Mouse (Mus musculus) right cerebral cortex, adult 2 months (tissue): Measurements from ENCODE around the gene Akr1a1.

ENCODE experiments used
- DNase-seq, 2 experiments: peaks; one replicate each; pipeline ENCODE4 v3.0.0; 2021 to 2022; ENCODE audit warnings: low spot score in 2 of 2

Gene Akr1a1

DNA sequence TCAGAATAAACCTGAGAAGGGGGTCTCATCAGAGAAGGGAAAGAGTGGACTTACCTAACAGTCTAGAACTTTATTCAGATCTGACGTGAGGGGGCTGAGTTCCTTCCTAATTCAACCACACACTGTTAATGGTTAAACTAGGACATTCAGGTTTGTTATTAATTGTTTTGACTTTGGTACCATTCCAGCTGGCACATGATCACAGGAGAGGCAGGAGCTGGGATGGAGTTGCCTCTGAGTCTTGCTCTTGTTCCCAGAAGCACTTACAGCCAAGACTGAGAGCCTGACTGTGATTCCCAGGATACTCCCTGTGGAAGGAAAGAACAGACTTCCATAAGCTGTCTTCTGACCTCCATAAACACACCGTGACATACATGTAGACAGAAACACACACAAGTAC, 8.0 kb upstream of the Akr1a1 start:
- no peak for DNase-seq

DNA sequence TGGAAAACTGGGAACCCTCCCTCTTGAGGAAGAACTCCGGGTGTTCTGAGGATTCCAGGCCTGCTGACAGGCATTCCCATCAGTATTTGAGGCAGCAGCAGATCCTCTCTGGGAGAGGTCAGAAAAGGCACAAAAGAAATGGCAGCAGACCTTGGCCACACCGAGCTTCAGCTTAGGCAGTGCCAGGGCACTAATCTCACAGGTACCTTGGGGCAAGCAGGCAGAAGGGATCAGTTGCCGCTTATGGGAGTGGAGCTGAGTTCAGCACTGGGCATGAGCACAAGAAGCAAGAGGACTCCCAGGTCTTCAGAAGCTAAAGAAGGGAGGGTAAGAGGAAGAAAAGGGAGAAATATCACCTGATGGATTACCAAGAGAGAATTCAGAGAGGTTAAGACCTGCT, 6.5 kb upstream of the Akr1a1 start:
- DNase-seq: no peak

DNA sequence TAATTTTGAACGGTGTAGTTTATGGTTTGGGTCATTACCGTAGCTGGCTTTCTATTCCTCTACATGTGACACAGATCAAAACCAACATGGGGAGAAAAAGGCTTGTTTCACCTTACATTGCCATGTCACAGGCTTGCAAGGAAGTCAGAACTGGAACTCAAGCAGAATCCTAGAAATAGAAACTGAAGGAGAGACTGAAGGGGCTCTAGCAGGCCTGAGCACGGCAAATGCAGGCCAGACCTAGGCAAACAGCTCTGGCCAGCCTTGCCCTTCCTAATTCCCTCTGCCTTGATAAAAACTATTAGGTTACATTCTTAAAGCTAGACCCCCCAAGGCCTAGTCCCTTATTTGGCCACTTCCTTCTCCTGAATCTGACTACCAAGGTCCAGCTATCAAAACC, 4.2 kb upstream of the Akr1a1 start:
- no peak for DNase-seq

DNA sequence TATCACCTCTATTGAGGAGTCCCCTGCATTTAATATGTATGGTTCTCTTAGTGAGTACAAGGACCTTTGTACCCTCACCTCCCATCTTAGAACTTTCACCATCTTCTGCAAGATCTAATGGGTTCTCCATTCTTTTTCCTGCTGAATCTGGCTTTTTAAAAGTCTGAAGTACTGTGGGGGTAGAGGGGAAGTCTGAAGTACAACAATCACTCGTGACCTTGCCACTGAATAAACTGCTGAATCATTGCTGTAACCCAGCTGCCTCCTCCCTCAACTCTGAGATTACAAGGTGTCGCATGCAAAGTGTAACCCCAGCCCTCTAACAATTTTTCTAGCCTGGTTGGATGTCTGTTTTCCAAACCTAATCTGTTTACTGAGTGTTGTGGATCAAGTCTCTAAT, 3.6 kb upstream of the Akr1a1 start:
- DNase-seq: no peak

DNA sequence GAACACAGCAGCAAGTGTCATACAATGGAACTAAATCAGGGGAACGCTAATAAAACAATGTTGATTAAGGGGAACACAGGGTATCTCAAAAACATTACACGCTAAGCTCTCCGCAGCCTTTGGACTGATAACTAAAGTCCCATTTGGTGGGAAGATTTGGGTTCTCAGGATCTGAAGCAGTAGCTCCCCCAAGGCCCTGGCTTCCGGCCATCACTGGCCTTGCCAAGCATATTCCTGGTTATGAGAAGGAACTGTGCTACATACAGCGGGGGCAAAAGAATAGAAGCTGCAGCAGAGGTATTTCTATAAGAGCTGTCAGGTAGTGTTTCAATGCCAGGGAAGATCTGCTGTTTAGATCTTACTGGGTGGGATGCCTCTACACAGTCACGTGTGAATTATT, 1.7 kb upstream of the Akr1a1 start:
- no peak for DNase-seq

DNA sequence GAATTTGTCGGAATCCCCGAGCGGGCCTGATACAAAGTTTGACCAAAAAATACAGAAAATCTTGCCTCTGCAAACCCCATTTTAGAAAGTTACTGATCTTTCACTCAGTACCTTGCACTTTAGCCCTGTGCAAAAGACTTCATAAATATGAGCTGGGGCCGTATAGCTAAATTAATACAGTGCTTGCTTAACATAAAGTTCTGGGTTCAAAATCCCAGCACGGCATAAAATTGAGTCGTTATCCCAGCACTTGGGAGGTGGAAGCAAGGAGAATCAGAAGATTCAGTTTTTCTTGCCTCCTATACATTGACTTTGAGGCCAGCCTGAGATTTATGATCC, 286 bp upstream of the Akr1a1 start:
- DNase-seq: no peak

DNA sequence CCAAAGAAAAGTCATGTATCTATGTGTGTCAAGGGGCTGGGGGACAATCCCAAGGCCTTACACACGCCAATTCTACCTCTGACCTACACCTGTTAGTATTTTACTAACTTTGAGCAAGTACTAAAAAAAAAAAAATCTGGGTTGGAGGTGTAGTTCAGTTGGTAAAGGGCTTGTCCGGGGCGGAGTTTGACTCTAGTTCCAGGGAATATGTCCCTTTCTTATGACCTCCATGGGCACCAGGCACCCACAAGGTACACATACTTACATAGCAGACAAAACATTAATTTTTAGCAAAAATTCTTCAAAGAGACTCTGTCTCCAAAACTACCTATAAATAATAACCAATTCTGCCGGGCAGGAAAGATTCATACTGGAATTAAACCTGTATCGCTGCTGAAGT, 1.1 kb downstream of the Akr1a1 start:
- DNase-seq: no peak

DNA sequence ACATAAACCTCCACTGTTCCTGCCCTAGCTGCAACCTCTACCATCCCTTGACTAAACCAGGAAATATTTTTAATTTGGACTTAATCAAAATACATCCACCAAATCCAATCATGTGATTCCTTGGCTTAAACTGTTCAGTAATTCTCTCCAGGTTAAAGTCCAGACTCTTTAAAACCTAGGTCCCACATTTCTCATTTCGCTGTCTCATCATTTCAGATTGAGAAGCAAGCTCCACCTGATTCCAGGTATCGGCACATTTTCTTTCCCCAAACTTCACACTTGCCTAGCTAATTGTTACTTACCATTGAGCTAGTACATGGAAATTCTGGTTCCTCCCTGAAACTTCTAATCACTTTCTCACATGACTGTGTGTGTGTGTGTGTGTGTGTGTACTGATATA, 2.1 kb downstream of the Akr1a1 start:
- DNase-seq: no peak

DNA sequence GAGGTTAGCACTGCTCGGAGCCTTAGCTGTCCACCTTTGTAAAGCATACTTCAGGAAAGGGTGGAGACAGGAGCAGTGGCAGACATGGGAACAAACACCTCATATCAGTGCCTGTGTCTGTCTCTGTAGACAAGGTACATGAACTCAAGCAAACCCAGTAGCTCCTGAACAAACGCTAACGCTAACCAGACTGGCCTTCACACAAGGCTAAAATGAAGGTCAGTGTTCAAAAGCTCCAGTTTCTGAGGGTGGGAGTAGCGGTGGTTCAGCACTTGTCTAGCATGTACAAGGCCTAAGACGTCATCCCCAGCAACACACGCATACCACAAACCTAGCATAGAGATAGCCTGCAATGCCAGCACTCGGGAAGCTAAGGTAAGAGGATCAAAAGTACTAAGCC, 5.9 kb downstream of the Akr1a1 start:
- DNase-seq: no peak

DNA sequence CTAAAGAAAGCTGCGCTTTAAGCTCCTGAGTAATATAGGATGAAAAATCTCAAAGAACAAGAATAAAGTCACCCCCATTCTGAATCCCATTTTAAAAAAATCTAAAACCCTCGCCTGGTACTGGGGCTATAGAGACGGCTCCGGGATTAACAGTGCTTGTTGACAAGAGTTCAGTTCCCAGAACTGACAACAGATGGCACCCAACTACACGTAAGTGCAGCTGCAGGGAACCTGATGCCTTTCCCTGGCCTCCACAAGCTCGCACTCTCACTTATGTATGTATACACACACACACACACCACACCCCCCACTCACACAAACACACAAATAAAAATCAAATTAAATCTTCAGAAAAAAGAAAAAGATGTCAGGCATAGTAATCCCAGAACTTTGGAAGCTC, 7.2 kb downstream of the Akr1a1 start:
- DNase-seq: peak; percentile 20 to 25

DNA sequence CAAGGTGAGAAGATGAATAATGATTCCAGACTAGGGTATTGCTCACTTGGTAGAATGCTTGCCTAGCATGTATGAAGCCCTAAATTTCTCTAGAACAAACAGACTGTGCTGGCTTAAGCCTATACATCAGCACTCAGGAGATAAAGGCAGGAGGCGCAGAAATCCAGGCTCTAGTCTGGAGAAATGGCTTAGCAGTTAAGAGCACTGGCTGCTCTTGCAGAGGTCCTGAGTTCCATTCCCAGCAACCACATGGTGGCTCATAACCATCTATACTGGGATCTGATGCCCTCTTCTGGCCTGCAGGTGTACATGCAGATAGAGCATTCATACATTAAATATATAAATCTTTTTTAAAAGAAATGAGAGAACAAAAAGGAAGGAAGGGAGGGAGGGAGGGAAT, 9.4 kb downstream of the Akr1a1 start:
- DNase-seq: no peak

DNA sequence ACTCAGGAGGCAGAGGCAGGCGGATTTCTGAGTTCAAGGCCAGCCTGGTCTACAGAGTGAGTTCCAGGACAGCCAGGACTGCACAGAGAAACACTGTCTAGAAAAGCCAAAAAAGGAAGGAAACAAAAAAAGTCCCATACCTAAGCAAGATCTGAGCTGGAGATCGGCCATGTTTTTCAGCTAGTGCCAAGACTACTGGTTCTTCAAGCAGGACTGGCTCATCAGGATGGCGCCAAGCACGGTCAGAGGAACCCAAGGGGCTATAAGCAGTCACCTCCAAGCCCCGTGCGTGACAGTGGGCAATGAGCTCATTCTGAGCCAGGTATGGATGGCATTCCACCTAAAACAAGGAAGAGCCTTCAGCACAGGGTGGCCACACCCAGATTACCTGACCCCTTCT, 12.7 kb downstream of the Akr1a1 start:
- no peak for DNase-seq

DNA sequence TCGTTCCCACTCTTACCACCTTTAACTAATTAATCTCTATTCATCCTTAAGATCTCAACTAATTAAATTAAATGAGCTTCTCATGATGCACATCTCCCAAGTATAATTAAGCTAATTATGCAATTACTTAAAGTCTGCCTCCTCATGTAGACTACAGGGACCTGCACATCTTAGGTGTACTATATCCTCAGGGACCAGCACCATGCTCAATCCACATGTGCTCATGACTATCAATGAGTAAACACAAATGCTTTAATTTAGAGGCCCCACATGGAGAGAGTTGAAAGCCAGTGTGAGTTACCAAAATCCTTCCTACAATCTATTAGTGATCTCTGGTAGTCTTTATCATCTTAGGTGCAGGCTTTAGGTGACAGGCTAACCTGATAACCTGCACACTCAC, 16.3 kb downstream of the Akr1a1 start:
- no peak for DNase-seq

DNA sequence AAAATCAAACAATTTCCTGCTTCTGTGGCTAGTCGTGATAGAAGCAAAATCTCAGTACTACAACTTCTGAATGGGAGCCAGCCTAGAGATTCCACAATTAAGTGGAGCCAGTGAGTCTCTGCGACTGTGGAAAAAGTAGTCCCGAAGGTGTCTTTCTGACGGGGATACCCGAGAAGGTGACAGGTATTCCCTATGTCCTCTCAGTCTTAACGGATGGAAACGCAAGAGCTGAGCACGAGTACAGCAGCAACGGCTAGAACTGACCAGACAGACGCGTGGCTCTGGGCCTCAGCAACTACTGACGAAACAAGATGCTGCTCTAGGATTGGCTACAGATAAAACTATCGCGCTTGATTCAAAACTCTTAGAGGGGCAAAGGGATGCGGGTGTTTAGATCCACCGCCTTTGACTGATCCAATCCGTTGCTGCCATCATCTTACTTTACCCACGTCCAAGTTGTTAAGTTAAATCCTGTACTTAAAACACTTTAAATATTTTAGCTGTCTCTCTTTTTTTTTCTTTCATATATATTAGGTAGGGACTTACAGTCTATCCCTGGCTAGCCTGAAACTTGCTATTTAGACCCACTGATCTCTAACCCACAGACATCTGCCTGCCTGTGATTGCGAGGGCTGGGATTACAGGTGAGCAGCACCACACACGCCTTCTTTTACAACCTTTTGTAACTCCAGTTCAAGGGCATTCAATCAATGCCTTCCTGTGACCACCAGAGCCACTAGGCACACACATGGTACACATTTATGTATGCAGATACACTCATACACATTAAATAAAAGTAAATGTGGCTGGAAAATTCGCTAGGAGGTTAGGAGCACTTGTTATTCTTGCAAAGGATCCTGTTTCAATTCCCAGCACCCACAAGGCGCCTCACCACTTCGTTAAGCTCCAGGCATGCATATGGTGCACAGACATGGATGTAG, 23.5 kb downstream of the Akr1a1 start, which contains the start of gene Nasp:
TSS of gene Nasp (minus strand) at position 220 of the 941 bp plus-strand sequence.
- peak; percentile 79 to 90 for DNase-seq

DNA sequence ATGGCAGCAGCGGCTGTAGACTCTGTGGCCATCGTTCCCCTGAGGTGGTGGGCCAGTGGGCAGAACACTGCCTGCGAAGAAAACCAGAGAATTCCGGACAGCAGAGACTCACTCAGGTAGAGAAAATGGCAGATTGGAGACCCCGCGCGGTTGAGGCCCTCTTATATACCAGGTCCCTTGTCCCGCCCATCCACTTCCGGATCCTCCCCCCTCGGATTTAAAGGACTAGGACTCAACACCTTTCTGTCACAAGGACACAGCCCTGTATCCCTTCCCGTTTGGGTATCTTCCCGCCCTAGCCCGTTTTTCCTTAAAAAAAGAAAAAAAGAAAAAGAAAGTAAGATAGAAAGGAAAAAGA, 24.1 kb downstream of the Akr1a1 start:
- DNase-seq: peak; percentile 87 to 92

DNA sequence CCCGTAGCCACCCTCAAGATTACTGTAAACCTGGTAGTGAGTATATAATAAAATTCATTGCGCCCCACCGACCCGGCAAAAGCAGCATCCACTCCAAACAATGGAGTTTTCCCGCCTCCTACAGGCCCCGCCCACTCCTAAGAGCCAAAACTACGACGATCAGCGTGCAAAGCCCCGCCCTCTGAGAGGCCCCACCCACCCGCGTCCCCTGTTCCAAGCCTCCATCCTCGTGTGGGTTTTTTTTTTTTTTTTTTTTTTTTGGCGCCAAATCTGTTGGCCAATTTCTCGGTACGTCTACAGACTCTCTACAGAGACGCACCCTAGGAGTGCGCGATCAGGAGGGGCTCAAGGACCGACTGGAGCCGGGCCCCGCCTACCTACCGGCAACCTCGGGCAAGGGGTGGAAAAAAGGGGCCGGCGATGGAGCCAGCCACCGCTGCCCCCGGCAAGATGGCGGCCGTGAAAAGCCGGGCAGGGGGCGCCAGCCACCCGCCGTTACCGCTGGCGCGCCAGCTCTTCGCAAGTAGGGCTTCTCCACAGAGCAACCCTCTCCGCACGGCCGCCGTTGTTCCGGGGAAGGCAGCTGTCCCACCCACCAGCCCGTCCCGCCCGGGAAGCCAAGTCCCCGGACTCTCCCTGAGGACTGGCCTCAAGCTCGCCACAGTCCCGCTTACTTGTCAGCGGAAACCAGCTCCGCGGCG, 24.7 kb downstream of the Akr1a1 start:
- peak; percentile 39 to 54 for DNase-seq

DNA sequence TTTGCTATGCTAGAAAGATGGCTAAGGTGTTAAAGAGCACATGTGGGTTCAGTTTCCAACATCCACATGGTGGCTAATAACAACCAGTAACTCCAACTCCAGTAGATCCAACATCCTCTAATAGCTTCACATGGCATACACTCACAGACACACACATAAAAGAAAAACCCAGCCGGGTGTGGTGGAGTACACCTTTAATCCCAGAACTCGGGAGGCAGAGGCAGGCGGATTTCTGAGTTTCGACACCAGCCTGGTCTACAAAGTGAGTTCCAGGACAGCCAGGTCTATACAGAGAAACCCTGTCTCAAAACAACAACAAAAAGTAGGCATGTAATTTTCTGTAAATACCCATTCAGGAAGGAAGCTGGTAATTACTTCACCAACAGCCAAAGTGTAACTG, 26.6 kb downstream of the Akr1a1 start:
- no peak for DNase-seq

DNA sequence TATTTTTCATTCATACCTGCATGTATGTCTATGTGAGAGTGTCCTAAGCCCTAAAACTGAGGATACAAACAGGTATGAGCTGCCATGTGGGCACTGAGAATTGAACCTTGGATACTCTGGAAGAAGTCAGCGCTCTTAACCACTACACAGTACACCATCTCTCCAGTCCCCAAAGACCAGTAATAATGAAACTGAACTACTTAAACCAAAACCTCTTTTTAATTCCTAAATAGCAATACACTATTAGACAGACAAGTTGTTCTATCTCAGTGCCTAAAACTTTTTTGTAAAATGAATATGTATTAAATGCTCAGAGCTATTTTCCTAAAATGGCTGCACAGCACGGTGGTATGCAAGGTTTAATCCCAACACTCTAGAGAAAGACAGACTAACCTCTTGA, 36.2 kb downstream of the Akr1a1 start:
- DNase-seq: no peak

DNA sequence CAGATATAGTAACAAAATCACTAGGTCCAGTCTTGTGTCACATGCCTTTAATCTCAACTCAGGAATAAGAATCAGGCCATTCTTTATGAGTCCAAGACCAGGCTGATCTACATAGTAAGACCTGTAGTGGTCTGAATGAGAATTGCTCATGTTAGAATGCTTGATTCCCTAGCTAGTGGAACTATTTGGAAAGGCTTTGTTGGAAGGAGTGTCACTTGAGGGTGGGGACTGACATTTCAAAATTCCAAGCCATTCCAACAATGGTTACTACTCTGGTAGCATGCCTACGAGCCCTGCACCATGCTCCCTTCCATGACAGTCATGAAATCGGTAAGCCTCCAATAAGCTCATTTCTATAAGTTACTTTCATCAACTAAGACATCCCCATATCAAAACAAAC, 38.9 kb downstream of the Akr1a1 start:
- DNase-seq: no peak

DNA sequence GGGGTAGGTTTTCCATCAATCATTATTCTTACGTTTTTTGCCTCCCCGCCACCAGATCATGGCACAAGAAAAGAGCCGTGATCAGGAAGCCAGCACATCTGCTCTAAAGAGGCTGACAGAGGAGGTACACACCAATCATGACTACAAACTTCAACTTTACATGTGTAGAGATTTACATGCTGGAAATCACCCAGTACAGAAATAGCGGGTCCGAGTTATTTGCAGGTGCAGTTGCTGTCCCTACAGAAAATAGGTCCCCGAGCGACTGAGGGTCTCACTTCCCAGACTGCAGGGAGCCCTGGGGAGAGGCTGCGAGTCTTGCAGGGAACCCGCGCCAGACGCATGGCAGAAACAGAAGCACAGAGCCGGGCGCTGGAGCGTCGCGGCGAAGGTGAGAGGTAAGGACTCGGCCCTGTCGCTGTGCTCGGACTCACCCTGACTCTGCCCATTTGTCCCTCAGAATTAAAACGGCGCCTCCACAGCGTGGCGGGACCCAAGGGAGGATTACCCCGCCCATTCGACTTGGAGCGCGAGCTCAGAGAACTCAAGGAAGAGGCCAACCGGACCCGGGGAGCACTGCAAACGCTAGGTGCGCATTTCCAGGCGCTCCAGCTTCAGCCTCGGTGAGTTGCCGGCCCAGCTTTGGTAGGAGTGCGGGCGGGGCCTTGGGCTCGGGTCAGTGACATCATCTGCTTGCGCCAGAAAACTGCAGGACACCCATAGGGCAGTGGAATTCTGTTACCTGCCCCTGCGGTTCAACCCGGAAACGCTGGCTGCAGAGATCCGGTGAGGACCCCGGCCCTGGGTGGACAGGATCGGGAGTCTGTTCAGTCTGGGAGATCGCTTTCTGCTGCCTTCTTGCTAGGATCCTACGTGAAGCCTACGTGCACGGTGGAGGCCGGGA, 54.2 kb downstream of the Akr1a1 start:
- peak; percentile 91 to 93 for DNase-seq

DNA sequence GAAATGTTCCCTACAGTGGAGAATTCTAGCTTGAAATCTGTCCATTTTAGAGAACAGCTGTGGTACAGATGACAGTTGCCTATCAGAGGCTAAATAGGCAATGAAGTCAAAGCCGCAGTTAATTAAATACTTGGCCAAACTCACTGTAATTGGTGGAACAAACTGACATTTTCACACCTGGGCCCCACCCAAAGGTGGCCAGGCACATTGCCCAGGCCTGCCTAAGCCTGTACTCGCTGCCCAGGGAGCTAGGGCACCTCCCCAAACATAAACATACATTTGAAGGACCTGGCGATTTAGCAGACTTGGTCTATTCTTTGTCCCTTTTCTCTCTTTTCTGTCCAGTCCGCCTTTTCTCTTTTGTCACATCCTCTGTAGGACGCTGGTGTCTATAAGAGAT, 55.1 kb downstream of the Akr1a1 start, which contains the start of gene Ccdc17:
TSS of gene Ccdc17 (plus strand) at position 276 of the 400 bp plus-strand sequence.
- DNase-seq: no peak

DNA sequence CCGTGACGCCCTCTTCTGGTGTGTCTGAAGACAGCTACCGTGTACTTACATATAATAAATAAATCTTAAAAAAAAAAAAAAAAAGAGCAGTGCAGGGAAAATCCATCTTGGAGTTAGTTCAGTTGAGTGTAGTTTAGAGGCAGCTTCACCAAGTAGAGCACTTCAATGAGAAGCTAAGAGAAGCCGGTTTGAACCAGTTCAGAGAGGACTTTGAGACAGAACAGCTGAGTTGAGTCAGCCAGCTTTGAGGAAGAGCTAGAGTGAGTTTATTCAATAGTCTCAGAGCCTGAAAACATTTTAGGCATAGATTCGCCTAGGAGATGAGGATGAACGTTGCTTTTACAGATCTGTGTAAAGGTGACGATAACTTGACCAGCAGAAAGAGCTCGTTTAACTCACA, 55.7 kb downstream of the Akr1a1 start:
- DNase-seq: no peak
